Mouse (Mus musculus) heart, embryonic 15.5 days (tissue): ENCODE results near the gene Cyp4a12a. TPM values are rescaled to one million over a fixed set of nuclear protein-coding genes. Genes with fewer than 3 reads are reported as not detected.

ENCODE experiments used
- polyA plus RNA-seq: library from polyadenylated mRNA; unstranded; fragments of >200 nt; fragmentation: Nextera tagmentation; extraction: Ambion mirVana; gene quantifications from 2 replicates; pipeline ENCODE4 v1.2.1, GENCODE M21; 2015

The Cyp4a12a gene
- polyA plus RNA-seq, 1 experiment from 2014 or later, result not detected

Other genes starting within 250 kb of the Cyp4a12a start
- gene Tal1, start 242.6 kb upstream of the Cyp4a12a start, polyA plus RNA-seq, result 1.1 and 1.5 TPM in 2 replicates
- gene Pdzk1ip1, start 210.3 kb upstream of the Cyp4a12a start, polyA plus RNA-seq, result 3.3 and 4.7 TPM in 2 replicates
- gene Cyp4x1, start 164.8 kb upstream of the Cyp4a12a start, polyA plus RNA-seq, result 0.16 TPM in 1 of 2 replicates, not detected in the other
- gene Cyp4a29, start 57.0 kb upstream of the Cyp4a12a start, polyA plus RNA-seq, result not detected in 2 replicates
- not detected in 2 replicates for gene Cyp4a12b, start 112.6 kb downstream of the Cyp4a12a start, polyA plus RNA-seq
- not detected in 2 replicates for gene Cyp4a30b, start 153.6 kb downstream of the Cyp4a12a start, polyA plus RNA-seq
- gene Cyp4a14, start 197.1 kb downstream of the Cyp4a12a start, polyA plus RNA-seq, result not detected in 2 replicates
- not detected in 2 replicates for gene Cyp4a10, start 219.2 kb downstream of the Cyp4a12a start, polyA plus RNA-seq